Comparison of ENCODE assay signal across 8 mouse cellular contexts in genomic region chr19:32758793-32759161, GRCm38 (mm10). TPM values are rescaled to one million over a fixed set of nuclear protein-coding genes. Genes with fewer than 3 reads are reported as not detected.
A peak's percentile ranks its signal among the peaks of the same experiment; 100 is the strongest.
DNase-seq lines count a peak whose midpoint lies in the region; ATAC-seq and TF ChIP-seq lines count a peak whose summit lies in the region.

No protein-coding gene starts in this region.

- no peaks in the 10 kb centered on the region for H3K36me3 ChIP-seq in heart, postnatal 0 days (replicated peaks; ENCODE audit: control insufficient read depth, insufficient read depth, low read length)
- peaks cover 3 to 27% of the 10 kb centered on the region in 2 experiments; a peak in 3 of 4 replicates for H3K36me3 ChIP-seq in MEL (ENCODE audit: control insufficient read depth in 1 of 2, insufficient read depth in 2 of 2, low read length in 2 of 2)
- peaks cover 10% of the 10 kb centered on the region for H3K36me3 ChIP-seq in hindbrain, embryonic 10.5 days
- H3K36me3 ChIP-seq in midbrain, embryonic 12.5 days, result no peaks in the 10 kb centered on the region

- ATAC-seq in heart, postnatal 0 days (ENCODE audit: insufficient read depth, low read depth), result no peak
- ATAC-seq in midbrain, embryonic 12.5 days (ENCODE audit: low FRiP score, low read depth), result no peak

- peak overlapping the region; percentile 98; the same call in 1 of the 2 replicates for H3K27ac ChIP-seq in heart, postnatal 0 days (ENCODE audit: low read depth)
- H3K27ac ChIP-seq in MEL (ENCODE audit: control insufficient read depth, low read depth, low read length), result no peak overlapping the region
- H3K27ac ChIP-seq in hindbrain, embryonic 10.5 days, result peak overlapping the region; percentile 98
- peak overlapping the region; percentile 99 for H3K27ac ChIP-seq in midbrain, embryonic 12.5 days (replicated peaks)

- TF ChIP-seq POLR2A in MEL (IDR thresholded peaks at IDR 0.05; ENCODE audit: control insufficient read depth in 1 of 2, insufficient read depth in 1 of 2, low read depth in 1 of 2, low read length in 2 of 2, poor library complexity in 1 of 2), result no peak

- peak overlapping the region; percentile 93 for H3K9ac ChIP-seq in heart, postnatal 0 days (replicated peaks; ENCODE audit: low read depth, low read length)
- peak overlapping the region; percentile 96 for H3K9ac ChIP-seq in MEL (ENCODE audit: control insufficient read depth, low read depth, low read length, poor library complexity, severe bottlenecking)
- H3K9ac ChIP-seq in midbrain, embryonic 12.5 days (replicated peaks), result peak overlapping the region; percentile 98

- H3K4me1 ChIP-seq in heart, postnatal 0 days (ENCODE audit: control insufficient read depth, insufficient read depth), result peaks cover 24% of the 10 kb centered on the region
- peaks cover 8 to 12% of the 10 kb centered on the region in 2 experiments; a peak in 3 of 4 replicates for H3K4me1 ChIP-seq in MEL (ENCODE audit: control insufficient read depth in 1 of 2, insufficient read depth in 2 of 2, low read length in 2 of 2)
- peaks cover 35% of the 10 kb centered on the region for H3K4me1 ChIP-seq in hindbrain, embryonic 10.5 days (replicated peaks)
- H3K4me1 ChIP-seq in midbrain, embryonic 12.5 days, result peaks cover 26% of the 10 kb centered on the region

- 0 out of 2 replicates have a peak, but pooled peaks cover 5% of the 10 kb centered on the region for H3K27me3 ChIP-seq in heart, postnatal 0 days (ENCODE audit: control insufficient read depth, insufficient read depth, low read length)
- H3K27me3 ChIP-seq in MEL (ENCODE audit: control insufficient read depth in 1 of 2, insufficient read depth in 2 of 2, low read length in 2 of 2), result no peaks in the 10 kb centered on the region
- H3K27me3 ChIP-seq in hindbrain, embryonic 10.5 days (ENCODE audit: insufficient read depth, poor library complexity, severe bottlenecking), result peaks cover 10% of the 10 kb centered on the region; the same call in 1 of the 2 replicates
- H3K27me3 ChIP-seq in midbrain, embryonic 12.5 days, result peaks cover 8% of the 10 kb centered on the region; the same call in 1 of the 2 replicates

- under 1% methylated on average over 11 of the region's 11 CpGs for WGBS in heart, postnatal 0 days
- WGBS in hindbrain, embryonic 10.5 days, result under 1% methylated on average over 11 of the region's 11 CpGs
- WGBS in midbrain, embryonic 12.5 days, result under 1% methylated on average over 11 of the region's 11 CpGs

- TF ChIP-seq CTCF in heart, postnatal 0 days (IDR thresholded peaks at IDR 0.05; ENCODE audit: low read depth), result no peak
- TF ChIP-seq CTCF in MEL (IDR thresholded peaks at IDR 0.05 in 2 of 3, conservative IDR thresholded peaks at IDR 0.05 in 1 of 3; ENCODE audit: control insufficient read depth in 1 of 3, insufficient read depth in 1 of 3, low read depth in 2 of 3, low read length in 3 of 3, poor library complexity in 1 of 3, severe bottlenecking in 1 of 3), result no peak

- TF ChIP-seq RAD21 in MEL (IDR thresholded peaks at IDR 0.05; ENCODE audit: low read depth, low read length), result no peak

- H3K4me2 ChIP-seq in heart, postnatal 0 days (ENCODE audit: low read depth, low read length), result peak overlapping the region; percentile 76
- H3K4me2 ChIP-seq in midbrain, embryonic 12.5 days (replicated peaks), result peak overlapping the region; percentile 92

- DNase-seq in heart, postnatal 0 days (ENCODE audit: low spot score), result no peak
- DNase-seq in heart, adult 9 months (ENCODE audit: low spot score in 2 of 2), result no peak
- peak; percentile 47 for DNase-seq in MEL (ENCODE audit: low read depth, low spot score)
- no peak for DNase-seq in hindbrain, embryonic 10.5 days (ENCODE audit: low spot score)
- no peak for DNase-seq in cerebellum, adult 9-11 months
- no peak for DNase-seq in gastrocnemius, adult 8-10 months (ENCODE audit: low spot score in 2 of 2)
- DNase-seq in thymus, postnatal 25 days, result no peak

- peaks cover 45% of the 10 kb centered on the region for H3K79me2 ChIP-seq in MEL (ENCODE audit: control insufficient read depth, insufficient read depth, low read length, poor library complexity)

- no peak for TF ChIP-seq EP300 in heart, postnatal 0 days (IDR thresholded peaks at IDR 0.05; ENCODE audit: low read depth)
- no peak for TF ChIP-seq EP300 in MEL (IDR thresholded peaks at IDR 0.05; ENCODE audit: low read depth in 1 of 2, low read length in 2 of 2)

- peak overlapping the region; percentile 82 for H3K4me3 ChIP-seq in heart, postnatal 0 days (ENCODE audit: low read depth, low read length)
- peak overlapping the region; percentile 90 to 94 for H3K4me3 ChIP-seq in MEL (ENCODE audit: control insufficient read depth in 1 of 2, insufficient read depth in 1 of 2, low read depth in 2 of 2, low read length in 2 of 2)
- H3K4me3 ChIP-seq in hindbrain, embryonic 10.5 days, result peak overlapping the region; percentile 98
- peak overlapping the region; percentile 97 for H3K4me3 ChIP-seq in midbrain, embryonic 12.5 days

- H3K9me3 ChIP-seq in heart, postnatal 0 days (replicated peaks; ENCODE audit: control insufficient read depth, low read length), result no peaks in the 10 kb centered on the region
- no peaks in the 10 kb centered on the region for H3K9me3 ChIP-seq in MEL (replicated peaks; ENCODE audit: insufficient read depth, low read length)
- H3K9me3 ChIP-seq in hindbrain, embryonic 10.5 days, result no peaks in the 10 kb centered on the region
- H3K9me3 ChIP-seq in midbrain, embryonic 12.5 days, result no peaks in the 10 kb centered on the region

TF ChIP-seq in MEL, 35 proteins besides CTCF, POLR2A, EP300 and RAD21 (continues in another document):
- TF ChIP-seq UBTF (IDR thresholded peaks at IDR 0.05; ENCODE audit: borderline replicate concordance, insufficient read depth, low read depth, low read length) (no peak), HCFC1 (IDR thresholded peaks at IDR 0.05; ENCODE audit: low read depth, low read length) (no peak), BHLHE40 (IDR thresholded peaks at IDR 0.05; ENCODE audit: borderline replicate concordance, low read depth, low read length) (0 out of 2 replicates have a peak, but pooled peaks have one; percentile 37), USF1 (IDR thresholded peaks at IDR 0.05; ENCODE audit: low read depth, low read length) (no peak), TAL1 (IDR thresholded peaks at IDR 0.05; ENCODE audit: low read length) (no peak), MAZ (IDR thresholded peaks at IDR 0.05; ENCODE audit: low read depth, low read length) (no peak), GABPA (IDR thresholded peaks at IDR 0.05; ENCODE audit: low read depth, low read length) (no peak), TBP (IDR thresholded peaks at IDR 0.05; ENCODE audit: low read depth, low read length) (no peak), USF2 (IDR thresholded peaks at IDR 0.05; ENCODE audit: borderline replicate concordance in 1 of 2, insufficient read depth in 1 of 2, low read depth in 1 of 2, low read length in 2 of 2) (no peak), MYC (IDR thresholded peaks at IDR 0.05; ENCODE audit: low read depth, low read length) (no peak), MAFK (IDR thresholded peaks at IDR 0.05; ENCODE audit: borderline replicate concordance, low read depth, low read length) (no peak), ZKSCAN1 (IDR thresholded peaks at IDR 0.05; ENCODE audit: low read depth, low read length) (no peak), RCOR1 (IDR thresholded peaks at IDR 0.05; ENCODE audit: low read depth, low read length) (peak; percentile 63), GATA1 (IDR thresholded peaks at IDR 0.05; ENCODE audit: low read depth, low read length) (0 out of 2 replicates have a peak, but pooled peaks have one; percentile 7), MEF2A (IDR thresholded peaks at IDR 0.05; ENCODE audit: extremely low read depth, insufficient replicate concordance, low read depth, low read length, poor library complexity, severe bottlenecking) (no peak), MYB (IDR thresholded peaks at IDR 0.05; ENCODE audit: low read depth, low read length) (no peak), ETS1 (IDR thresholded peaks at IDR 0.05; ENCODE audit: low read depth, low read length) (no peak), CHD2 (IDR thresholded peaks at IDR 0.05; ENCODE audit: low read length) (no peak), POLR2AphosphoS2 (IDR thresholded peaks at IDR 0.05; ENCODE audit: low read length) (no peak), POLR2AphosphoS5 (IDR thresholded peaks at IDR 0.05; ENCODE audit: borderline replicate concordance, low read depth, low read length) (no peak), JUND (IDR thresholded peaks at IDR 0.05; ENCODE audit: low read depth, low read length) (no peak), ELF1 (IDR thresholded peaks at IDR 0.05; ENCODE audit: low read depth, low read length) (no peak), SIN3A (IDR thresholded peaks at IDR 0.05; ENCODE audit: low read length) (no peak; the same call in 1 of the 2 replicates), KAT2A (conservative IDR thresholded peaks at IDR 0.05; ENCODE audit: low read depth, low read length) (no peak), MAX (IDR thresholded peaks at IDR 0.05; ENCODE audit: low read length) (no peak), CHD1 (IDR thresholded peaks at IDR 0.05; ENCODE audit: low read depth, low read length) (peak; percentile 13; the same call in 1 of the 2 replicates)

RNA-seq across cellular contexts. Expression of gene Pten, which starts 1.5 kb away (rescaled TPM):
- total RNA-seq in heart, postnatal 0 days (2014; rRNA removed; ENCODE audit: low replicate concordance), result 34.0 and 39.7 TPM in 2 replicates
- 4.4 and 5.0 TPM in 2 replicates for polyA plus RNA-seq in heart, postnatal 0 days (2015; fragmentation: Nextera tagmentation; extraction: Ambion mirVana)
- total RNA-seq in MEL (2012; rRNA removed), result 35.3 and 35.8 TPM in 2 replicates
- 100 to 1,000 TPM in 1 of 2 experiments, 10 to 100 TPM in 1; 22.7 to 104 TPM for polyA plus RNA-seq in MEL (2012; ENCODE audit: insufficient read depth in 1 of 2, insufficient read length in 2 of 2, low read depth in 1 of 2, low replicate concordance in 2 of 2, missing spikeins in 1 of 2)
- polyA plus RNA-seq in hindbrain, embryonic 10.5 days (2016; fragmentation: Nextera tagmentation; extraction: Ambion mirVana), result 5.1 and 7.7 TPM in 2 replicates
- 13.7 and 17.0 TPM in 2 replicates for polyA plus RNA-seq in midbrain, embryonic 12.5 days (2016; fragmentation: Nextera tagmentation; extraction: Ambion mirVana)
- 10 to 100 TPM; 28.0 to 39.8 (median 32.4) TPM for total RNA-seq in gastrocnemius, adult 8-10 months (2022)

RNA-seq across cellular contexts. Expression of gene Atad1, which starts 19.2 kb away (rescaled TPM):
- total RNA-seq in heart, postnatal 0 days (2014; rRNA removed; ENCODE audit: low replicate concordance), result 107 and 138 TPM in 2 replicates
- polyA plus RNA-seq in heart, postnatal 0 days (2015; fragmentation: Nextera tagmentation; extraction: Ambion mirVana), result 55.5 and 61.5 TPM in 2 replicates
- 45.6 and 48.4 TPM in 2 replicates for total RNA-seq in MEL (2012; rRNA removed)
- polyA plus RNA-seq in MEL (2012; ENCODE audit: insufficient read depth in 1 of 2, insufficient read length in 2 of 2, low read depth in 1 of 2, low replicate concordance in 2 of 2, missing spikeins in 1 of 2), result 10 to 100 TPM in 1 of 2 experiments, not detected in 1; 35.8 TPM
- 72.7 and 77.5 TPM in 2 replicates for polyA plus RNA-seq in hindbrain, embryonic 10.5 days (2016; fragmentation: Nextera tagmentation; extraction: Ambion mirVana)
- polyA plus RNA-seq in midbrain, embryonic 12.5 days (2016; fragmentation: Nextera tagmentation; extraction: Ambion mirVana), result 99.3 and 102 TPM in 2 replicates
- total RNA-seq in gastrocnemius, adult 8-10 months (2022), result 10 to 100 TPM; 58.0 to 72.1 (median 60.8) TPM
